Mouse (Mus musculus): Measurements from ENCODE around the gene Ankrd55.

DNA sequence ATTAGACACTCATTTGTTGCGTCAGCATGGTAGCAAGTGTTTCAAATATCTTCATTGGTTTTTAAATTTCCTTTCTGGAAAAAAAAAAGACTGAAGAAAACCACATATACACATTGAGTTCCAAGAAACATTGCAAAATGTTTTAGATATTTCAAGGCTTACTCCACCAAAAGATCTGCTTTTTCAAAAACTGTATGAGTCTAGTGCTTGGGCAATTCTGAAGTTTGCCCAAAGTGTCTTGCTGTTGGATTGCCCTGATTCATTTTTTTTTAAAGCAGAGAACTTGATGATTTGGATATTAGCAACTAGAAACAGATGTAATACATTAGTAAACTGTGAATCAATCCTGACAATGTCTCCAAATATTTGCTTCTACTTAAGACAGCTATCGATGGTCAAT, 36.9 kb downstream of the Ankrd55 start:
- TF ChIP-seq GATA1 (IDR thresholded peaks at IDR 0.05; ENCODE audit: borderline replicate concordance, low read length): no peak
- no peak for TF ChIP-seq FLI1 (IDR thresholded peaks at IDR 0.05; ENCODE audit: low read length)
